Mouse (Mus musculus) forebrain, embryonic 13.5 days (tissue): ENCODE measurements around the gene Cyp2j12. TPM values are rescaled to one million over a fixed set of nuclear protein-coding genes. Genes with fewer than 3 reads are reported as not detected.

Experiments
- ATAC-seq: fragments of 200-750 bp; cut with Nextera tagmentation; 2 replicates; pipeline ENCODE4 v1.8.0; 2017
- H3K27ac ChIP-seq: fragments of 300-500 bp; sonication (generic); 2 replicates; pipeline ENCODE4 v1.5.1; 2015; ENCODE audit warnings: inconsistent platforms, mild to moderate bottlenecking, moderate library complexity
- H3K27me3 ChIP-seq: fragments of 300-500 bp; sonication (generic); 2 replicates; pipeline ENCODE4 v1.6.1; 2015; ENCODE audit warnings: mild to moderate bottlenecking, inconsistent platforms
- H3K36me3 ChIP-seq: fragments of 300-500 bp; sonication (generic); 2 replicates; pipeline ENCODE4 v1.6.1; 2015; ENCODE audit warnings: mild to moderate bottlenecking, inconsistent platforms; ENCODE audit not compliant: poor library complexity, severe bottlenecking
- H3K4me1 ChIP-seq: fragments of 300-500 bp; sonication (generic); 2 replicates; pipeline ENCODE4 v1.6.1; 2015; ENCODE audit warnings: inconsistent platforms
- H3K4me2 ChIP-seq: fragments of 300-500 bp; sonication (generic); 2 replicates; pipeline ENCODE4 v1.6.1; 2015; ENCODE audit warnings: inconsistent platforms, mild to moderate bottlenecking, moderate library complexity
- H3K4me3 ChIP-seq: fragments of 300-500 bp; sonication (generic); 2 replicates; pipeline ENCODE4 v1.5.1; 2015; ENCODE audit warnings: mild to moderate bottlenecking, inconsistent platforms
- H3K9ac ChIP-seq: fragments of 300-500 bp; sonication (generic); 2 replicates; pipeline ENCODE4 v1.6.1; 2015; ENCODE audit warnings: mild to moderate bottlenecking, inconsistent platforms
- H3K9me3 ChIP-seq: fragments of 300-500 bp; sonication (generic); replicated peaks from 2 replicates; pipeline ENCODE4 v1.6.1; 2016; ENCODE audit warnings: inconsistent platforms
- WGBS: fragments of 180-500 bp; shearing (Covaris S2); methylation state at CpG from one replicate; pipeline ENCODE4 v1.1.7; 2015; 5-methylcytosine and 5-hydroxymethylcytosine counted together
- polyA plus RNA-seq: library from polyadenylated mRNA; unstranded; fragments of >200 nt; fragmentation: Nextera tagmentation; extraction: Ambion mirVana; gene quantifications from 2 replicates; pipeline ENCODE4 v1.2.1, GENCODE M21; 2015

The Cyp2j12 gene
- polyA plus RNA-seq, 1 experiment from 2014 or later = not detected

DNA sequence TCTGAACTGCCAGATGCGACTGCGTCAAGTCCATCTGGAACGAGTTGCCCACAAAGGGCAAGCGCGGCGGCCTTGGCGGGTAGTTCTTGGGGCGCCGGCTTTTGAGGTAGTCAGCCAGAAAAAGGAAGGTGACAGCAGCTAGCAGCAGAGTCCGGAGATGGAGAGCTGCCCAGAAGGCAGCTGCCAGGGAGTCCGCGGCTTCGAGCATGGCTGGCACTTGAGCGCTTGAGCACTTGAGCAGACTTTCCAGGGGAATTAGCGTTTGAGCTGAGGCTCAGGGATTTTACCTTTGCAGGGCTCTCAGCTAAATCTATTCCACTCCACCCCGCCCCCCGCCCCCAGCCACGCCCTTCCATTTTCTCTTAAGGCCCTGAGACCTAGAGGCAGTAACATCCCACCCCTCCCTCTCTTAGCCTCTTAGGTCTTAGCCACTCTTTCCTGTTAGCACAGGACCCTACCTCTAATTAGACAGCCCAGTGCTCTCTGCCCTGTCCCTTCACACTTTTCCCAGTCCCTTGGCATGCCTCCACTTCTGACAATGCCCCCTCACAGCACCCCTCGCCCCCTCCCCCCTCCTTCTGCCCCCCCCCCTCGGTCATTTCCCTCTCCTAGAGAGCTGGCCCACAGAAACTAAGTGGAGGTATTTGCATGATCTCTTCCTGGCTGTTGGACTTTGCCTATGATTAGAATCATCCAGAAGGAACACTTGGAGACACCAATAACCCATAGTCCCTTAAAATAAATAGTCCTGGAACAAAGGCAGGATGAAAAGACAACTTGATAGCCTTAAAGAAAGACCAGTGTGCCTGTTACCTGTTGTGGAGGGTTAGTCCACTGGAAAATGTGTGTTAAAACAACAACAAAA is 63.5 kb downstream of the Cyp2j12 start, which contains the start of gene Cyp2j13:
Gene Cyp2j13 (minus strand): TSS at position 286 of the 865 bp plus-strand sequence.
- peak; percentile 95 for ATAC-seq
- no peaks in the 10 kb centered on the region for H3K36me3 ChIP-seq
- WGBS = 3% methylated on average over 19 of the region's 20 CpGs
- H3K4me2 ChIP-seq = peak within 1 kb of the TSS; percentile 52
- no peaks in the 10 kb centered on the region for H3K27me3 ChIP-seq
- H3K9me3 ChIP-seq = no peaks in the 10 kb centered on the region
- no peak within 1 kb of the TSS for H3K27ac ChIP-seq
- H3K9ac ChIP-seq = peak within 1 kb of the TSS; percentile 27; the same call in 1 of the 2 replicates
- H3K4me3 ChIP-seq = peak within 1 kb of the TSS; percentile 8; the same call in 1 of the 2 replicates
- peaks cover 11% of the 10 kb centered on the region for H3K4me1 ChIP-seq

DNA sequence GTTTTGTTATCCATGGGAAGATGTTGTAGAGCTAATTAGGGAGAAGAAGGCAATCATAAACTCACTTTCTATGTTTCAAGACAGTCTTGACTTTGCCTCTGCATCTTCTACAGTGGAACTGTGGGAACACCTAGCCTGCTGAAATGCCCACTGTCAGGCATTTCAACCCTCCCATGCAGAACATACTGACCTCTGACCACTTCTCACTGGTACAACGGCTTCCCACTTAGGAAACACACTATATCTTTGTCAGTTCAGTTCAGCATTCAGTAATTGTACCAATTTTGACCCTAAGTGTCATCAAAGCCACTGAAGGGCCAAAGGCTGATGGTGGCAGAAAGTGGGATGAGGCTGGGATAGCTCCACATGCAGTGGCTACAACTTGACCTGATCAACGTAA is 78.9 kb downstream of the Cyp2j12 start:
- H3K9ac ChIP-seq = no peak overlapping the region
- H3K4me1 ChIP-seq = no peaks in the 10 kb centered on the region
- no peak overlapping the region for H3K27ac ChIP-seq
- H3K4me2 ChIP-seq = no peak overlapping the region
- H3K9me3 ChIP-seq = no peaks in the 10 kb centered on the region
- H3K4me3 ChIP-seq = no peak overlapping the region
- H3K36me3 ChIP-seq = no peaks in the 10 kb centered on the region
- 85% methylated on average over 2 of the region's 2 CpGs for WGBS
- ATAC-seq = no peak
- H3K27me3 ChIP-seq = no peaks in the 10 kb centered on the region

DNA sequence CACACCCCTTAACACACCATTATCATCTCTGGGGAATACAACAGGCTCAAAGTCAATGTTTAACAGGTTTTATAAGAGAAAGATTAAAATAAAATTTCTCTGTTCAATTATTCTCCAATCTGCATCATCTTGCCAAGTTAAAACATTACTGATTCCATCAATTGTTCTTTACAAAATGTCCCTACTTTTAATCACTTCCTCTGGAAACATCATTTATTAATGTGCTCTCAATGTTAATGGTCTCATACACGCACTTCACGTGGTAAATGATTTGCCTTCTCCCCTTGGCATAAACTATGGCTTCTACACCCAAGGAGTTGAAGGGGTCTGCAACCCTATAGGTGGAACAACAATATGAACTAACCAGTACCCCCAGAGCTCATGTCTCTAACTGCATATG is 80.8 kb downstream of the Cyp2j12 start:
- Histone ChIP-seq H3K9me3 (no peaks in the 10 kb centered on the region), H3K27me3 (no peaks in the 10 kb centered on the region), H3K27ac (no peak overlapping the region), H3K4me3 (no peak overlapping the region), H3K36me3 (no peaks in the 10 kb centered on the region), H3K4me2 (no peak overlapping the region), H3K4me1 (no peaks in the 10 kb centered on the region), H3K9ac (no peak overlapping the region)
- WGBS = 87% methylated on average over 2 of the region's 2 CpGs
- ATAC-seq = no peak

Other genes with a start within 250 kb of the Cyp2j12 start
- gene Hook1, start 173.9 kb downstream of the Cyp2j12 start, polyA plus RNA-seq = 33.9 and 43.8 TPM in 2 replicates
- gene Cyp2j13, start 63.6 kb downstream of the Cyp2j12 start, polyA plus RNA-seq = 0.14 TPM in 1 of 2 replicates, not detected in the other
- gene Cyp2j7, start 95.5 kb upstream of the Cyp2j12 start, polyA plus RNA-seq = not detected in 2 replicates
- gene Cyp2j11, start 207.5 kb upstream of the Cyp2j12 start, polyA plus RNA-seq = not detected in 2 replicates